In genomic region chrX:36796163-36796581, GRCm38 (mm10) we compare ENCODE assay signal across 8 mouse cellular contexts. TPM values are rescaled to one million over a fixed set of nuclear protein-coding genes. Genes with fewer than 3 reads are reported as not detected.
DNase-seq lines count a peak whose midpoint lies in the region; ATAC-seq lines count a peak whose summit lies in the region.

No protein-coding gene starts in this region.

- no peaks in the 10 kb centered on the region for H3K27me3 ChIP-seq in hindbrain, embryonic 15.5 days

- DNase-seq in NIH3T3 (ENCODE audit: low read depth), result peak; percentile 93
- peak; percentile 86 to 92 for DNase-seq in cerebellum, postnatal 25 days
- peak; percentile 74 to 86 for DNase-seq in frontal cortex, postnatal 36 days (ENCODE audit: low spot score in 2 of 2)
- DNase-seq in left cerebral cortex, adult 18-20 months (ENCODE audit: low spot score in 2 of 2), result peak; percentile 73 to 84
- peak; percentile 90 to 91 for DNase-seq in lung, postnatal 4 days
- DNase-seq in retina, postnatal 1 day, result peak; percentile 87
- peak; percentile 90 for DNase-seq in thymus, postnatal 4 days

- peak overlapping the region; percentile 65 for H3K4me3 ChIP-seq in hindbrain, embryonic 15.5 days

- 23% methylated on average over 41 of the region's 41 CpGs for WGBS in hindbrain, embryonic 15.5 days

- ATAC-seq in hindbrain, embryonic 15.5 days (ENCODE audit: low FRiP score, low read depth), result peak; percentile 83

- peaks cover 4% of the 10 kb centered on the region; the same call in 1 of the 2 replicates for H3K4me1 ChIP-seq in hindbrain, embryonic 15.5 days (replicated peaks)

- peak overlapping the region; percentile 54 for H3K4me2 ChIP-seq in hindbrain, embryonic 15.5 days

- H3K36me3 ChIP-seq in hindbrain, embryonic 15.5 days, result no peaks in the 10 kb centered on the region

- no peaks in the 10 kb centered on the region for H3K9me3 ChIP-seq in hindbrain, embryonic 15.5 days

- H3K27ac ChIP-seq in hindbrain, embryonic 15.5 days (replicated peaks), result peak overlapping the region; percentile 85

- peak overlapping the region; percentile 70 for H3K9ac ChIP-seq in hindbrain, embryonic 15.5 days

RNA-seq across cellular contexts. Expression of gene Slc25a5, which starts 0.7 kb away (rescaled TPM):
- polyA plus RNA-seq in hindbrain, embryonic 15.5 days (2015; fragmentation: Nextera tagmentation; extraction: Ambion mirVana), result 506 and 575 TPM in 2 replicates
- 100 to 1,000 TPM; 315 to 349 TPM for total RNA-seq in left cerebral cortex, adult 18-20 months (2021)

RNA-seq across cellular contexts. Expression of gene Slc25a43, which starts 52.7 kb away (rescaled TPM):
- polyA plus RNA-seq in hindbrain, embryonic 15.5 days (2015; fragmentation: Nextera tagmentation; extraction: Ambion mirVana), result 0.44 and 1.3 TPM in 2 replicates
- under 1 TPM; 0.42 to 0.70 TPM for total RNA-seq in left cerebral cortex, adult 18-20 months (2021)

Comparison
In these comparisons a context has a peak if more than half of its experiments do, and no peak if none do; other contexts are left out.
1. Peak in every context shown above with its lines: DNase-seq, ATAC-seq, H3K4me3 ChIP-seq and H3K27ac ChIP-seq.